Mouse (Mus musculus): Measurements from ENCODE around the gene Opa3. TPM values are rescaled to one million over a fixed set of nuclear protein-coding genes. Genes with fewer than 3 reads are reported as not detected.
A peak's percentile ranks its signal among the peaks of the same experiment; 100 is the strongest.
"Not testable (repeated sequence)": the region's sequence is repeated elsewhere in the genome, so short reads cannot be mapped to it uniquely, and the experiment has no call there.

Gene Opa3
- total and polyA plus RNA-seq, 3 experiments, result 8.4 to 15.2 (median 14.2) TPM

GRCm38 (mm10) chr7:19272173-19272764 is 44.1 kb downstream of the Opa3 start:
- DNase-seq (ENCODE audit: low spot score) (peak; percentile 92), ATAC-seq (ENCODE audit: extremely low read depth, insufficient number of reproducible peaks, low FRiP score, poor library complexity, severe bottlenecking) (peak; percentile 51)
- no peaks in the 10 kb centered on the region; the same call in 1 of the 2 replicates for H3K27me3 ChIP-seq (ENCODE audit: insufficient read depth, low read length)
- TF ChIP-seq GATA1 (IDR thresholded peaks at IDR 0.05; ENCODE audit: borderline replicate concordance, low read length) (no peak), CTCF (IDR thresholded peaks at IDR 0.05; ENCODE audit: low read depth, low read length) (no peak), GATA2 (IDR thresholded peaks at IDR 0.05; ENCODE audit: borderline replicate concordance, low read depth, low read length) (no peak), TAL1 (conservative IDR thresholded peaks at IDR 0.05; ENCODE audit: low read depth, low read length) (no peak), POLR2AphosphoS5 (IDR thresholded peaks at IDR 0.05; ENCODE audit: insufficient replicate concordance, low read depth, low read length) (no peak)
- peaks cover 22% of the 10 kb centered on the region for H3K36me3 ChIP-seq (replicated peaks)
- peak overlapping the region; percentile 77 for H3K4me3 ChIP-seq (ENCODE audit: low read depth, low read length)
- H3K9me3 ChIP-seq (replicated peaks), result no peaks in the 10 kb centered on the region
- H3K4me1 ChIP-seq (ENCODE audit: insufficient read depth, low read depth, low read length), result peaks cover 42% of the 10 kb centered on the region

- Histone ChIP-seq H3K9me3 (replicated peaks) (no peaks in the 10 kb centered on the region), H3K36me3 (replicated peaks) (no peaks in the 10 kb centered on the region), H3K27me3 (ENCODE audit: insufficient read depth, low read length) (peaks cover 21% of the 10 kb centered on the region), H3K4me1 (ENCODE audit: insufficient read depth, low read depth, low read length) (peaks cover 27% of the 10 kb centered on the region), H3K4me3 (ENCODE audit: low read depth, low read length) (no peak overlapping the region)
- DNase-seq (ENCODE audit: low spot score), result no peak
- TF ChIP-seq POLR2AphosphoS5 (IDR thresholded peaks at IDR 0.05; ENCODE audit: insufficient replicate concordance, low read depth, low read length), result no peak
- no peak for TF ChIP-seq CTCF (IDR thresholded peaks at IDR 0.05; ENCODE audit: low read depth, low read length)
- TF ChIP-seq GATA2 (IDR thresholded peaks at IDR 0.05; ENCODE audit: borderline replicate concordance, low read depth, low read length), result no peak
- TF ChIP-seq GATA1 (IDR thresholded peaks at IDR 0.05; ENCODE audit: borderline replicate concordance, low read length), result no peak
- no peak for ATAC-seq (ENCODE audit: extremely low read depth, insufficient number of reproducible peaks, low FRiP score, poor library complexity, severe bottlenecking)
These were observed 48.1 kb downstream of the Opa3 start for GRCm38 (mm10) chr7:19276253-19276652.

- no peak for TF ChIP-seq CTCF (IDR thresholded peaks at IDR 0.05; ENCODE audit: low read depth, low read length)
- TF ChIP-seq GATA2 (IDR thresholded peaks at IDR 0.05; ENCODE audit: borderline replicate concordance, low read depth, low read length), result no peak
- no peak for TF ChIP-seq POLR2AphosphoS5 (IDR thresholded peaks at IDR 0.05; ENCODE audit: insufficient replicate concordance, low read depth, low read length)
- no peak for TF ChIP-seq GATA1 (IDR thresholded peaks at IDR 0.05; ENCODE audit: borderline replicate concordance, low read length)
- TF ChIP-seq TAL1 (conservative IDR thresholded peaks at IDR 0.05; ENCODE audit: low read depth, low read length), result no peak
These were observed 50.9 kb downstream of the Opa3 start for GRCm38 (mm10) chr7:19279052-19279451.

GRCm38 (mm10) chr7:19279581-19280114 is 51.5 kb downstream of the Opa3 start, which contains the start of gene Ppm1n:
TSS of gene Ppm1n (minus strand) at chr7:19280064.
- H3K36me3 ChIP-seq (replicated peaks), result no peaks in the 10 kb centered on the region

More at GRCm38 (mm10) chr7:19279052-19279451, 50.9 kb downstream of the Opa3 start:
- no peak for DNase-seq (ENCODE audit: low spot score)
- no peaks in the 10 kb centered on the region for H3K9me3 ChIP-seq (replicated peaks)
- H3K4me3 ChIP-seq (ENCODE audit: low read depth, low read length), result 0 out of 2 replicates have a peak overlapping the region, but pooled peaks have one; percentile 9
- H3K27me3 ChIP-seq (ENCODE audit: insufficient read depth, low read length), result peaks cover 32% of the 10 kb centered on the region
- H3K36me3 ChIP-seq (replicated peaks), result no peaks in the 10 kb centered on the region
- no peak for ATAC-seq (ENCODE audit: extremely low read depth, insufficient number of reproducible peaks, low FRiP score, poor library complexity, severe bottlenecking)
- H3K4me1 ChIP-seq (ENCODE audit: insufficient read depth, low read depth, low read length), result peaks cover 38% of the 10 kb centered on the region

GRCm38 (mm10) chr7:19281680-19282304 is 53.7 kb downstream of the Opa3 start:
- DNase-seq (ENCODE audit: low spot score); H3K36me3 ChIP-seq (replicated peaks); H3K9me3 ChIP-seq (replicated peaks); ATAC-seq (ENCODE audit: extremely low read depth, insufficient number of reproducible peaks, low FRiP score, poor library complexity, severe bottlenecking): not testable (repeated sequence)
- peak overlapping the region; percentile 70; the same call in 1 of the 2 replicates for H3K4me3 ChIP-seq (ENCODE audit: low read depth, low read length)
- 0 out of 2 replicates have a peak, but pooled peaks have one; percentile 16 for TF ChIP-seq CTCF (IDR thresholded peaks at IDR 0.05; ENCODE audit: low read depth, low read length)
- peaks cover 35% of the 10 kb centered on the region for H3K27me3 ChIP-seq (ENCODE audit: insufficient read depth, low read length)
- peaks cover 32% of the 10 kb centered on the region for H3K4me1 ChIP-seq (ENCODE audit: insufficient read depth, low read depth, low read length)

More at GRCm38 (mm10) chr7:19279581-19280114, 51.5 kb downstream of the Opa3 start, which contains the start of gene Ppm1n:
- ATAC-seq (ENCODE audit: extremely low read depth, insufficient number of reproducible peaks, low FRiP score, poor library complexity, severe bottlenecking), result no peak
- no peaks in the 10 kb centered on the region for H3K9me3 ChIP-seq (replicated peaks)
- H3K4me3 ChIP-seq (ENCODE audit: low read depth, low read length), result peak within 1 kb of the TSS; percentile 9; the same call in 1 of the 2 replicates
- no peak for DNase-seq (ENCODE audit: low spot score)
- TF ChIP-seq POLR2AphosphoS5 (IDR thresholded peaks at IDR 0.05; ENCODE audit: insufficient replicate concordance, low read depth, low read length) (no peak), GATA1 (IDR thresholded peaks at IDR 0.05; ENCODE audit: borderline replicate concordance, low read length) (no peak), GATA2 (IDR thresholded peaks at IDR 0.05; ENCODE audit: borderline replicate concordance, low read depth, low read length) (no peak), TAL1 (conservative IDR thresholded peaks at IDR 0.05; ENCODE audit: low read depth, low read length) (no peak), CTCF (IDR thresholded peaks at IDR 0.05; ENCODE audit: low read depth, low read length) (no peak)
- peaks cover 32% of the 10 kb centered on the region for H3K27me3 ChIP-seq (ENCODE audit: insufficient read depth, low read length)
- H3K4me1 ChIP-seq (ENCODE audit: insufficient read depth, low read depth, low read length), result peaks cover 34% of the 10 kb centered on the region

- Histone ChIP-seq H3K4me3 (ENCODE audit: low read depth, low read length) (peak within 1 kb of the TSS; percentile 70), H3K9me3 (replicated peaks) (no peaks in the 10 kb centered on the region), H3K27me3 (ENCODE audit: insufficient read depth, low read length) (peaks cover 38% of the 10 kb centered on the region), H3K36me3 (replicated peaks) (no peaks in the 10 kb centered on the region), H3K4me1 (ENCODE audit: insufficient read depth, low read depth, low read length) (peaks cover 32% of the 10 kb centered on the region)
- DNase-seq (ENCODE audit: low spot score) (peak; percentile 35), ATAC-seq (ENCODE audit: extremely low read depth, insufficient number of reproducible peaks, low FRiP score, poor library complexity, severe bottlenecking) (peak; percentile 49)
- no peak for TF ChIP-seq TAL1 (conservative IDR thresholded peaks at IDR 0.05; ENCODE audit: low read depth, low read length)
- TF ChIP-seq GATA2 (IDR thresholded peaks at IDR 0.05; ENCODE audit: borderline replicate concordance, low read depth, low read length), result no peak
- TF ChIP-seq POLR2AphosphoS5 (IDR thresholded peaks at IDR 0.05; ENCODE audit: insufficient replicate concordance, low read depth, low read length), result no peak
- TF ChIP-seq GATA1 (IDR thresholded peaks at IDR 0.05; ENCODE audit: borderline replicate concordance, low read length), result no peak
- TF ChIP-seq CTCF (IDR thresholded peaks at IDR 0.05; ENCODE audit: low read depth, low read length), result no peak
These were observed 54.3 kb downstream of the Opa3 start, which contains the start of gene Rtn2 for GRCm38 (mm10) chr7:19282385-19282784. TSS of gene Rtn2 (plus strand) at chr7:19282624.
